Mouse (Mus musculus) ES-Bruce4 (cell line): ENCODE data around the gene Fkbp14. TPM values are rescaled to one million over a fixed set of nuclear protein-coding genes. Genes with fewer than 3 reads are reported as not detected.

ENCODE experiments used
- H3K27ac ChIP-seq: 2 replicates; pipeline ENCODE4 v1.5.1; 2012; ENCODE audit warnings: low read length, inconsistent platforms; ENCODE audit not compliant: insufficient read depth
- H3K27me3 ChIP-seq: 2 replicates; pipeline ENCODE4 v1.6.1; 2012; ENCODE audit warnings: mild to moderate bottlenecking, low read length, inconsistent platforms; ENCODE audit not compliant: control insufficient read depth, poor library complexity, insufficient read depth, severe bottlenecking
- H3K36me3 ChIP-seq: 2 replicates; pipeline ENCODE4 v1.6.1; 2012; ENCODE audit warnings: inconsistent platforms, mild to moderate bottlenecking, low read length, moderate library complexity; ENCODE audit not compliant: control insufficient read depth, poor library complexity, insufficient read depth, severe bottlenecking
- H3K4me1 ChIP-seq: one replicate; pipeline ENCODE4 v1.8.1; 2011; ENCODE audit warnings: low read length; ENCODE audit not compliant: control insufficient read depth, insufficient read depth
- H3K4me3 ChIP-seq: 2 replicates; pipeline ENCODE4 v1.5.1; 2011; ENCODE audit warnings: low read depth, mild to moderate bottlenecking, low read length
- H3K9ac ChIP-seq: 2 replicates; pipeline ENCODE4 v1.6.1; 2012; ENCODE audit warnings: low read depth, mild to moderate bottlenecking, inconsistent platforms; ENCODE audit not compliant: poor library complexity, severe bottlenecking
- H3K9me3 ChIP-seq: replicated peaks from 2 replicates; pipeline ENCODE4 v1.6.1; 2012; ENCODE audit warnings: mild to moderate bottlenecking, low read length, inconsistent platforms; ENCODE audit not compliant: control insufficient read depth, poor library complexity, insufficient read depth, severe bottlenecking
- CTCF ChIP-seq: IDR thresholded peaks from one replicate; pipeline ENCODE4 v1.8.1; 2011; ENCODE audit warnings: low read depth, low read length
- EP300 ChIP-seq: IDR thresholded peaks from 2 replicates; pipeline ENCODE4 v1.6.1; 2011; ENCODE audit warnings: low read depth, low read length; ENCODE audit not compliant: insufficient read depth
- POLR2A ChIP-seq: IDR thresholded peaks from one replicate; pipeline ENCODE4 v1.8.1; 2011; ENCODE audit warnings: low read length; ENCODE audit not compliant: insufficient read depth
- polyA plus RNA-seq: library from polyadenylated mRNA; stranded (reverse); fragments of >200 nt; gene quantifications from 2 replicates; pipeline ENCODE4 v1.2.4, GENCODE M21; 2011; ENCODE audit warnings: low read depth; ENCODE audit not compliant: missing spikeins, insufficient read depth, insufficient read length

Gene Fkbp14
- polyA plus RNA-seq, 1 experiment, result 3.1 TPM

GRCm38 (mm10) chr6:54554341-54555110, 42.6 kb downstream of the Fkbp14 start:
- Histone ChIP-seq H3K36me3 (no peaks in the 10 kb centered on the region), H3K9ac (no peak overlapping the region), H3K9me3 (no peaks in the 10 kb centered on the region), H3K4me3 (no peak overlapping the region), H3K4me1 (no peaks in the 10 kb centered on the region), H3K27ac (no peak overlapping the region), H3K27me3 (no peaks in the 10 kb centered on the region)
- TF ChIP-seq EP300 (no peak), POLR2A (no peak), CTCF (no peak)

GRCm38 (mm10) chr6:54553632-54554031, 43.5 kb downstream of the Fkbp14 start:
- TF ChIP-seq POLR2A (no peak), CTCF (no peak), EP300 (no peak)
- Histone ChIP-seq H3K27me3 (no peaks in the 10 kb centered on the region), H3K36me3 (no peaks in the 10 kb centered on the region), H3K27ac (no peak overlapping the region), H3K9ac (no peak overlapping the region), H3K4me3 (no peak overlapping the region), H3K4me1 (no peaks in the 10 kb centered on the region), H3K9me3 (no peaks in the 10 kb centered on the region)

GRCm38 (mm10) chr6:54552721-54553413, 44.2 kb downstream of the Fkbp14 start:
- no peak overlapping the region for H3K9ac ChIP-seq
- H3K4me1 ChIP-seq, result no peaks in the 10 kb centered on the region
- H3K36me3 ChIP-seq, result no peaks in the 10 kb centered on the region
- no peak for TF ChIP-seq EP300
- TF ChIP-seq POLR2A, result no peak
- TF ChIP-seq CTCF, result no peak
- H3K4me3 ChIP-seq, result no peak overlapping the region
- H3K27ac ChIP-seq, result no peak overlapping the region
- H3K9me3 ChIP-seq, result no peaks in the 10 kb centered on the region
- H3K27me3 ChIP-seq, result no peaks in the 10 kb centered on the region

- Histone ChIP-seq H3K36me3 (no peaks in the 10 kb centered on the region), H3K27ac (no peak overlapping the region), H3K4me3 (no peak overlapping the region), H3K4me1 (no peaks in the 10 kb centered on the region), H3K27me3 (no peaks in the 10 kb centered on the region), H3K9me3 (no peaks in the 10 kb centered on the region), H3K9ac (no peak overlapping the region)
- TF ChIP-seq POLR2A (no peak), EP300 (no peak), CTCF (no peak)
Measured at GRCm38 (mm10) chr6:54550801-54551323, 46.2 kb downstream of the Fkbp14 start.

GRCm38 (mm10) chr6:54549311-54549710, 47.8 kb downstream of the Fkbp14 start:
- TF ChIP-seq POLR2A (no peak), CTCF (no peak), EP300 (no peak)
- H3K27ac ChIP-seq, result no peak overlapping the region

GRCm38 (mm10) chr6:54548314-54549019, 48.6 kb downstream of the Fkbp14 start:
- TF ChIP-seq EP300, result no peak
- TF ChIP-seq CTCF, result no peak
- TF ChIP-seq POLR2A, result no peak
- Histone ChIP-seq H3K27ac (no peak overlapping the region), H3K9me3 (no peaks in the 10 kb centered on the region), H3K4me3 (no peak overlapping the region), H3K27me3 (no peaks in the 10 kb centered on the region), H3K4me1 (no peaks in the 10 kb centered on the region), H3K36me3 (no peaks in the 10 kb centered on the region), H3K9ac (no peak overlapping the region)

More at GRCm38 (mm10) chr6:54549311-54549710, 47.8 kb downstream of the Fkbp14 start:
- no peak overlapping the region for H3K4me3 ChIP-seq
- no peaks in the 10 kb centered on the region for H3K4me1 ChIP-seq
- H3K27me3 ChIP-seq, result no peaks in the 10 kb centered on the region
- no peaks in the 10 kb centered on the region for H3K36me3 ChIP-seq
- H3K9ac ChIP-seq, result no peak overlapping the region
- H3K9me3 ChIP-seq, result no peaks in the 10 kb centered on the region
